Mouse (Mus musculus): Measurements from ENCODE around the gene Notch4. TPM values are rescaled to one million over a fixed set of nuclear protein-coding genes. Genes with fewer than 3 reads are reported as not detected.

Gene Notch4
- polyA plus RNA-seq, 1 experiment from 2014 or later = 1.4 TPM

DNA sequence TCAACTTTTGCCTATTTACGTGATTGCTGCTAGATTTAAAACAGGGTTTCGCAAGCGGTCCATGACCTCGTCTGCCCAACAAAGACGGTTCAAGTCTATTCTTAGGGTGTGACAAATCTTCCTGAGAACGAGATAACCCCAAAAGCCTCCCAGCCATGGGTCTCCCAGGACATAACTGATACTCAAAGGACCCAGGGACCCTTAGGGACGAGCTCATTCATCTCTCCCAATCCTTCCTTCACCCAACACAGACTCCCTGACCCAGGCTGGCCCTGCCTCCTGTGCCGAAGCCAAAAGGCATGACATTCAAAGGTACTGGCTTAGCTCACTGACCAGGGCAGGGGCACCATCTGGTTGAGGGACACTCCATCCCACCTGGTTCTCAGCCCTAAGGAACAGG lies 7.7 kb upstream of the Notch4 start:
- H3K27me3 ChIP-seq (replicated peaks; ENCODE audit: control insufficient read depth, insufficient read depth, low read length) = no peaks in the 10 kb centered on the region
- H3K27ac ChIP-seq (ENCODE audit: low read depth, low read length) = no peak overlapping the region
- H3K36me3 ChIP-seq (ENCODE audit: control insufficient read depth, insufficient read depth) = no peaks in the 10 kb centered on the region
- H3K4me1 ChIP-seq (replicated peaks; ENCODE audit: control insufficient read depth, insufficient read depth, low read length) = no peaks in the 10 kb centered on the region
- ATAC-seq = no peak
- no peak overlapping the region for H3K4me3 ChIP-seq (ENCODE audit: low read depth, low read length)
- H3K9ac ChIP-seq (ENCODE audit: low read depth, low read length) = no peak overlapping the region
- no peak overlapping the region for H3K4me2 ChIP-seq (replicated peaks; ENCODE audit: low read depth)
- no peaks in the 10 kb centered on the region for H3K9me3 ChIP-seq (ENCODE audit: control insufficient read depth)
- WGBS = 68% methylated on average over 8 of the region's 8 CpGs
- TF ChIP-seq CTCF (IDR thresholded peaks at IDR 0.05; ENCODE audit: low read depth) = no peak

- Histone ChIP-seq H3K9ac (ENCODE audit: low read depth, low read length) (no peak overlapping the region), H3K4me2 (replicated peaks; ENCODE audit: low read depth) (no peak overlapping the region), H3K9me3 (ENCODE audit: control insufficient read depth) (no peaks in the 10 kb centered on the region), H3K27ac (ENCODE audit: low read depth, low read length) (no peak overlapping the region), H3K4me1 (replicated peaks; ENCODE audit: control insufficient read depth, insufficient read depth, low read length) (no peaks in the 10 kb centered on the region), H3K4me3 (ENCODE audit: low read depth, low read length) (no peak overlapping the region), H3K27me3 (replicated peaks; ENCODE audit: control insufficient read depth, insufficient read depth, low read length) (no peaks in the 10 kb centered on the region), H3K36me3 (ENCODE audit: control insufficient read depth, insufficient read depth) (no peaks in the 10 kb centered on the region)
- 67% methylated on average over 11 of the region's 11 CpGs for WGBS
- no peak for TF ChIP-seq CTCF (IDR thresholded peaks at IDR 0.05; ENCODE audit: low read depth)
- ATAC-seq = no peak
Measured at GRCm38 (mm10) chr17:34557411-34557810, 6.7 kb upstream of the Notch4 start.

DNA sequence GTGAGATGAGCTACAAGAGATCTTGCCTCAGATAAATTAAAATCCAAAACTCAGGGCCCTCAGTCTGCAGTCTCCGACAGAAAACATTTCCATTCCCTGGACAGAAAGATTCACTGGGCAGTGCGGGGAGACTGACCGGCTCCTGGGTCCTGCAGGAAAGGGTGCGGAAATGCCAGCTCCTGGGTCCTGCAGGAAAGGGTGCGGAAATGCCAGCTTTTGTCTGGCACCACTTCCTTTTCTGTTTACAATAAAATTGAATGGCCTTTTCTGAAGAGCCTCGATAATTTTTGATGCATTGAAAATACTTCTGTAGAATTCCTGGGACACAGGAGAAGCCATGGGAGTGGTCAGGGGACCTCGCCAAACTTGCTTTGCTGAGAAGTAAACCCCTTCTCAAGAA lies 5.0 kb upstream of the Notch4 start:
- Histone ChIP-seq H3K27ac (ENCODE audit: low read depth, low read length) (no peak overlapping the region), H3K9ac (ENCODE audit: low read depth, low read length) (no peak overlapping the region), H3K4me3 (ENCODE audit: low read depth, low read length) (no peak overlapping the region), H3K9me3 (ENCODE audit: control insufficient read depth) (no peaks in the 10 kb centered on the region), H3K27me3 (replicated peaks; ENCODE audit: control insufficient read depth, insufficient read depth, low read length) (no peaks in the 10 kb centered on the region), H3K36me3 (ENCODE audit: control insufficient read depth, insufficient read depth) (no peaks in the 10 kb centered on the region), H3K4me1 (replicated peaks; ENCODE audit: control insufficient read depth, insufficient read depth, low read length) (no peaks in the 10 kb centered on the region), H3K4me2 (replicated peaks; ENCODE audit: low read depth) (no peak overlapping the region)
- ATAC-seq = no peak
- 86% methylated on average over 7 of the region's 7 CpGs for WGBS
- no peak for TF ChIP-seq CTCF (IDR thresholded peaks at IDR 0.05; ENCODE audit: low read depth)

GRCm38 (mm10) chr17:34559895-34560294 lies 4.2 kb upstream of the Notch4 start:
- peak; percentile 84 for ATAC-seq
- 19% methylated on average over 15 of the region's 15 CpGs for WGBS
- peak; percentile 75 for TF ChIP-seq CTCF (IDR thresholded peaks at IDR 0.05; ENCODE audit: low read depth)

GRCm38 (mm10) chr17:34560438-34560837 lies 3.6 kb upstream of the Notch4 start:
- H3K4me2 ChIP-seq (replicated peaks; ENCODE audit: low read depth) = no peak overlapping the region
- no peaks in the 10 kb centered on the region for H3K9me3 ChIP-seq (ENCODE audit: control insufficient read depth)
- H3K4me1 ChIP-seq (replicated peaks; ENCODE audit: control insufficient read depth, insufficient read depth, low read length) = no peaks in the 10 kb centered on the region
- ATAC-seq = no peak
- no peaks in the 10 kb centered on the region for H3K36me3 ChIP-seq (ENCODE audit: control insufficient read depth, insufficient read depth)
- no peak overlapping the region for H3K4me3 ChIP-seq (ENCODE audit: low read depth, low read length)
- peak; percentile 29 for TF ChIP-seq CTCF (IDR thresholded peaks at IDR 0.05; ENCODE audit: low read depth)
- H3K27me3 ChIP-seq (replicated peaks; ENCODE audit: control insufficient read depth, insufficient read depth, low read length) = no peaks in the 10 kb centered on the region
- no peak overlapping the region for H3K9ac ChIP-seq (ENCODE audit: low read depth, low read length)
- H3K27ac ChIP-seq (ENCODE audit: low read depth, low read length) = no peak overlapping the region
- 93% methylated on average over 6 of the region's 6 CpGs for WGBS

More at GRCm38 (mm10) chr17:34559895-34560294, 4.2 kb upstream of the Notch4 start:
- Histone ChIP-seq H3K4me3 (ENCODE audit: low read depth, low read length) (no peak overlapping the region), H3K9me3 (ENCODE audit: control insufficient read depth) (no peaks in the 10 kb centered on the region), H3K4me2 (replicated peaks; ENCODE audit: low read depth) (peak overlapping the region; percentile 14; the same call in 1 of the 2 replicates), H3K27ac (ENCODE audit: low read depth, low read length) (no peak overlapping the region), H3K4me1 (replicated peaks; ENCODE audit: control insufficient read depth, insufficient read depth, low read length) (no peaks in the 10 kb centered on the region), H3K27me3 (replicated peaks; ENCODE audit: control insufficient read depth, insufficient read depth, low read length) (no peaks in the 10 kb centered on the region), H3K9ac (ENCODE audit: low read depth, low read length) (no peak overlapping the region), H3K36me3 (ENCODE audit: control insufficient read depth, insufficient read depth) (no peaks in the 10 kb centered on the region)

DNA sequence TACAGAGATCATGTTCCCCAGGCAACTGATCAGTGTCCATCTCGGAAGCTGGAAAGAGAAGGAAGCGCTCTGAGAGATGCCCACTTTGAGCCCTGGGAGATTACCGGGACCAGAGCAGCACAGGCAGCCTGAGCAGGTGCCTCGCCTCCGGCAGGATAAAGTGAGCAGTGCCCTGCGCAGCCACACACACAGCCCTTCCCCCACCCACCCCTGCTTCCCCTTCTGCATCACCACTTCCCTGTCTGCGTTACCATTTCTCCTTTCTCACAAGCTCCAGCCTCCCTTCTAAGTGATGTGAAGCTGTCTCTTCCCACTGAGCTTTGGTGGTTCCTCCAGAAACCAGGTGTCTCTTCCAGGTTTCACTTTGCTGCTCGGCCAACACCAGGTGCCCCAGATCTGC lies 2.9 kb upstream of the Notch4 start:
- H3K4me1 ChIP-seq (replicated peaks; ENCODE audit: control insufficient read depth, insufficient read depth, low read length) = no peaks in the 10 kb centered on the region
- no peaks in the 10 kb centered on the region for H3K9me3 ChIP-seq (ENCODE audit: control insufficient read depth)
- no peaks in the 10 kb centered on the region for H3K27me3 ChIP-seq (replicated peaks; ENCODE audit: control insufficient read depth, insufficient read depth, low read length)
- no peak for TF ChIP-seq CTCF (IDR thresholded peaks at IDR 0.05; ENCODE audit: low read depth)
- H3K27ac ChIP-seq (ENCODE audit: low read depth, low read length) = no peak overlapping the region
- H3K9ac ChIP-seq (ENCODE audit: low read depth, low read length) = no peak overlapping the region
- no peak for ATAC-seq
- no peaks in the 10 kb centered on the region for H3K36me3 ChIP-seq (ENCODE audit: control insufficient read depth, insufficient read depth)
- WGBS = 58% methylated on average over 8 of the region's 8 CpGs
- H3K4me2 ChIP-seq (replicated peaks; ENCODE audit: low read depth) = no peak overlapping the region
- no peak overlapping the region for H3K4me3 ChIP-seq (ENCODE audit: low read depth, low read length)

DNA sequence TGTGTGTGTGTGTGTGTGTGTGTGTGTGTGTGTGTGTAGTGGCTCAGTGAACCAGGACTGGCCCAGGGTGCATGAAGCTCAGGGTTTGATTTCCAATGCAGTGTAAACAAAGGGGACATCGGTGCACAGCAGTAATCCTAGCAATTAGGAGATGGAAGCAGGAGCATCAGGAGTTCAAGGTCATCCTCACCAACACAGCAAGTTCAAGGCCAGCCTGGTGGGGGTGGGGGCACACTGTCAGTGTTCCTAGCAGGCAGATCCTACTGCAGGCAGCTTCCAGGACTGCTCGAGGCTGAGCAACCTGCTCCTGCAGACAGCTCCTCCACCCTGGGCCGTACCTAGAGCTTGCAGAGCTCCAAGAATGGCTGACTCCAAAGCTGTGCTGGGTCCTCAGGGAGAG lies 1.5 kb upstream of the Notch4 start:
- TF ChIP-seq CTCF (IDR thresholded peaks at IDR 0.05; ENCODE audit: low read depth) = no peak
- no peak overlapping the region for H3K4me3 ChIP-seq (ENCODE audit: low read depth, low read length)

More for the DNA sequence above, 1.5 kb upstream of the Notch4 start:
- H3K9ac ChIP-seq (ENCODE audit: low read depth, low read length) = no peak overlapping the region
- 39% methylated on average over 3 of the region's 3 CpGs for whole genome bisulfite sequencing
- ATAC-seq = no peak
- no peak overlapping the region for H3K4me2 ChIP-seq (replicated peaks; ENCODE audit: low read depth)
- H3K4me1 ChIP-seq (replicated peaks; ENCODE audit: control insufficient read depth, insufficient read depth, low read length) = no peaks in the 10 kb centered on the region
- H3K36me3 ChIP-seq (ENCODE audit: control insufficient read depth, insufficient read depth) = no peaks in the 10 kb centered on the region
- no peaks in the 10 kb centered on the region for H3K9me3 ChIP-seq (ENCODE audit: control insufficient read depth)
- no peak overlapping the region for H3K27ac ChIP-seq (ENCODE audit: low read depth, low read length)
- no peaks in the 10 kb centered on the region for H3K27me3 ChIP-seq (replicated peaks; ENCODE audit: control insufficient read depth, insufficient read depth, low read length)
